Mouse (Mus musculus): ENCODE measurements around the gene Rab36. TPM values are rescaled to one million over a fixed set of nuclear protein-coding genes. Genes with fewer than 3 reads are reported as not detected.

Rab36 gene
- polyA plus RNA-seq (2012; rRNA removed) = 40.8 and 40.9 TPM in 2 replicates

GRCm38 (mm10) chr10:75036883-75037379 lies at the start of gene Rab36:
Rab36 (plus strand) TSS chr10:75037058.
- peak within 1 kb of the TSS; percentile 50 for H3K4me3 ChIP-seq (ENCODE audit: insufficient read depth, low read length)
- H3K27ac ChIP-seq (ENCODE audit: insufficient read depth, low read length) = no peak within 1 kb of the TSS
- H3K4me1 ChIP-seq (ENCODE audit: control insufficient read depth, insufficient read depth, low read length) = peaks cover 4% of the 10 kb centered on the region
- TF ChIP-seq CTCF (IDR thresholded peaks at IDR 0.05; ENCODE audit: extremely low read depth, insufficient read depth, low read length) = no peak
- peak; percentile 24; the same call in 1 of the 2 replicates for TF ChIP-seq POLR2A (IDR thresholded peaks at IDR 0.05; ENCODE audit: extremely low read depth, insufficient read depth, low read length)

- TF ChIP-seq POLR2A (IDR thresholded peaks at IDR 0.05; ENCODE audit: extremely low read depth, insufficient read depth, low read length) = no peak
- no peak for TF ChIP-seq CTCF (IDR thresholded peaks at IDR 0.05; ENCODE audit: extremely low read depth, insufficient read depth, low read length)
- no peak overlapping the region for H3K27ac ChIP-seq (ENCODE audit: insufficient read depth, low read length)
- H3K4me3 ChIP-seq (ENCODE audit: insufficient read depth, low read length) = no peak overlapping the region
- peaks cover 7% of the 10 kb centered on the region for H3K4me1 ChIP-seq (ENCODE audit: control insufficient read depth, insufficient read depth, low read length)
Measured at GRCm38 (mm10) chr10:74987698-74988470, 49.0 kb upstream of the Rab36 start.

GRCm38 (mm10) chr10:74989814-74990213 lies 47.0 kb upstream of the Rab36 start:
- Histone ChIP-seq H3K4me1 (ENCODE audit: control insufficient read depth, insufficient read depth, low read length) (peaks cover 7% of the 10 kb centered on the region), H3K4me3 (ENCODE audit: insufficient read depth, low read length) (no peak overlapping the region), H3K27ac (ENCODE audit: insufficient read depth, low read length) (no peak overlapping the region)
- TF ChIP-seq CTCF (IDR thresholded peaks at IDR 0.05; ENCODE audit: extremely low read depth, insufficient read depth, low read length) (no peak), POLR2A (IDR thresholded peaks at IDR 0.05; ENCODE audit: extremely low read depth, insufficient read depth, low read length) (no peak)

- H3K4me3 ChIP-seq (ENCODE audit: insufficient read depth, low read length) = no peak overlapping the region
- TF ChIP-seq CTCF (IDR thresholded peaks at IDR 0.05; ENCODE audit: extremely low read depth, insufficient read depth, low read length) = no peak
- TF ChIP-seq POLR2A (IDR thresholded peaks at IDR 0.05; ENCODE audit: extremely low read depth, insufficient read depth, low read length) = no peak
- H3K27ac ChIP-seq (ENCODE audit: insufficient read depth, low read length) = no peak overlapping the region
- peaks cover 9% of the 10 kb centered on the region for H3K4me1 ChIP-seq (ENCODE audit: control insufficient read depth, insufficient read depth, low read length)
Measured at GRCm38 (mm10) chr10:74990584-74991322, 46.1 kb upstream of the Rab36 start.

GRCm38 (mm10) chr10:74994863-74995262 lies 42.0 kb upstream of the Rab36 start:
- peaks cover 5% of the 10 kb centered on the region for H3K4me1 ChIP-seq (ENCODE audit: control insufficient read depth, insufficient read depth, low read length)
- TF ChIP-seq POLR2A (IDR thresholded peaks at IDR 0.05; ENCODE audit: extremely low read depth, insufficient read depth, low read length) = no peak
- no peak for TF ChIP-seq CTCF (IDR thresholded peaks at IDR 0.05; ENCODE audit: extremely low read depth, insufficient read depth, low read length)
- no peak overlapping the region for H3K4me3 ChIP-seq (ENCODE audit: insufficient read depth, low read length)
- no peak overlapping the region for H3K27ac ChIP-seq (ENCODE audit: insufficient read depth, low read length)

- H3K4me1 ChIP-seq (ENCODE audit: control insufficient read depth, insufficient read depth, low read length) = peaks cover 5% of the 10 kb centered on the region
- H3K4me3 ChIP-seq (ENCODE audit: insufficient read depth, low read length) = 0 out of 2 replicates have a peak overlapping the region, but pooled peaks have one; percentile 10
- 0 out of 2 replicates have a peak overlapping the region, but pooled peaks have one; percentile 32 for H3K27ac ChIP-seq (ENCODE audit: insufficient read depth, low read length)
- TF ChIP-seq POLR2A (IDR thresholded peaks at IDR 0.05; ENCODE audit: extremely low read depth, insufficient read depth, low read length) = no peak
- TF ChIP-seq CTCF (IDR thresholded peaks at IDR 0.05; ENCODE audit: extremely low read depth, insufficient read depth, low read length) = no peak
Measured at GRCm38 (mm10) chr10:74995377-74995776, 41.5 kb upstream of the Rab36 start.

GRCm38 (mm10) chr10:75001391-75001790 lies 35.5 kb upstream of the Rab36 start:
- TF ChIP-seq POLR2A (IDR thresholded peaks at IDR 0.05; ENCODE audit: extremely low read depth, insufficient read depth, low read length) = no peak
- Histone ChIP-seq H3K4me3 (ENCODE audit: insufficient read depth, low read length) (no peak overlapping the region), H3K4me1 (ENCODE audit: control insufficient read depth, insufficient read depth, low read length) (peaks cover 8% of the 10 kb centered on the region), H3K27ac (ENCODE audit: insufficient read depth, low read length) (no peak overlapping the region)

GRCm38 (mm10) chr10:75004067-75004466 lies 32.8 kb upstream of the Rab36 start:
- TF ChIP-seq CTCF (IDR thresholded peaks at IDR 0.05; ENCODE audit: extremely low read depth, insufficient read depth, low read length) (no peak), POLR2A (IDR thresholded peaks at IDR 0.05; ENCODE audit: extremely low read depth, insufficient read depth, low read length) (no peak)
- no peak overlapping the region for H3K27ac ChIP-seq (ENCODE audit: insufficient read depth, low read length)
- peaks cover 16% of the 10 kb centered on the region for H3K4me1 ChIP-seq (ENCODE audit: control insufficient read depth, insufficient read depth, low read length)
- no peak overlapping the region for H3K4me3 ChIP-seq (ENCODE audit: insufficient read depth, low read length)

- no peak for TF ChIP-seq CTCF (IDR thresholded peaks at IDR 0.05; ENCODE audit: extremely low read depth, insufficient read depth, low read length)
- TF ChIP-seq POLR2A (IDR thresholded peaks at IDR 0.05; ENCODE audit: extremely low read depth, insufficient read depth, low read length) = no peak
- H3K4me1 ChIP-seq (ENCODE audit: control insufficient read depth, insufficient read depth, low read length) = peaks cover 17% of the 10 kb centered on the region
Measured at GRCm38 (mm10) chr10:75006889-75007662, 29.8 kb upstream of the Rab36 start.

More at GRCm38 (mm10) chr10:75006889-75007662, 29.8 kb upstream of the Rab36 start:
- H3K4me3 ChIP-seq (ENCODE audit: insufficient read depth, low read length) = no peak overlapping the region
- H3K27ac ChIP-seq (ENCODE audit: insufficient read depth, low read length) = peak overlapping the region; percentile 72

Measured in cortical plate, adult 2 months (tissue).